Mouse (Mus musculus) forebrain, embryonic 13.5 days (tissue): Measurements from ENCODE around the gene Dclre1a. TPM values are rescaled to one million over a fixed set of nuclear protein-coding genes. Genes with fewer than 3 reads are reported as not detected.
A peak's percentile ranks its signal among the peaks of the same experiment; 100 is the strongest.

ENCODE experiments used
- ATAC-seq: fragments of 200-750 bp; cut with Nextera tagmentation; 2 replicates; pipeline ENCODE4 v1.8.0; 2017
- H3K27ac ChIP-seq: fragments of 300-500 bp; sonication (generic); 2 replicates; pipeline ENCODE4 v1.5.1; 2015; ENCODE audit warnings: inconsistent platforms, mild to moderate bottlenecking, moderate library complexity
- H3K27me3 ChIP-seq: fragments of 300-500 bp; sonication (generic); 2 replicates; pipeline ENCODE4 v1.6.1; 2015; ENCODE audit warnings: mild to moderate bottlenecking, inconsistent platforms
- H3K36me3 ChIP-seq: fragments of 300-500 bp; sonication (generic); 2 replicates; pipeline ENCODE4 v1.6.1; 2015; ENCODE audit warnings: mild to moderate bottlenecking, inconsistent platforms; ENCODE audit not compliant: poor library complexity, severe bottlenecking
- H3K4me1 ChIP-seq: fragments of 300-500 bp; sonication (generic); 2 replicates; pipeline ENCODE4 v1.6.1; 2015; ENCODE audit warnings: inconsistent platforms
- H3K4me2 ChIP-seq: fragments of 300-500 bp; sonication (generic); 2 replicates; pipeline ENCODE4 v1.6.1; 2015; ENCODE audit warnings: inconsistent platforms, mild to moderate bottlenecking, moderate library complexity
- H3K4me3 ChIP-seq: fragments of 300-500 bp; sonication (generic); 2 replicates; pipeline ENCODE4 v1.5.1; 2015; ENCODE audit warnings: mild to moderate bottlenecking, inconsistent platforms
- H3K9ac ChIP-seq: fragments of 300-500 bp; sonication (generic); 2 replicates; pipeline ENCODE4 v1.6.1; 2015; ENCODE audit warnings: mild to moderate bottlenecking, inconsistent platforms
- H3K9me3 ChIP-seq: fragments of 300-500 bp; sonication (generic); replicated peaks from 2 replicates; pipeline ENCODE4 v1.6.1; 2016; ENCODE audit warnings: inconsistent platforms
- WGBS: fragments of 180-500 bp; shearing (Covaris S2); methylation state at CpG from one replicate; pipeline ENCODE4 v1.1.7; 2015; 5-methylcytosine and 5-hydroxymethylcytosine counted together
- polyA plus RNA-seq: library from polyadenylated mRNA; unstranded; fragments of >200 nt; fragmentation: Nextera tagmentation; extraction: Ambion mirVana; gene quantifications from 2 replicates; pipeline ENCODE4 v1.2.1, GENCODE M21; 2015

The Dclre1a gene
- polyA plus RNA-seq, 1 experiment from 2014 or later = 13.9 TPM

- Histone ChIP-seq H3K9ac (no peak overlapping the region), H3K27me3 (no peaks in the 10 kb centered on the region), H3K27ac (no peak overlapping the region), H3K4me3 (no peak overlapping the region), H3K4me1 (0 out of 2 replicates have a peak, but pooled peaks cover 3% of the 10 kb centered on the region), H3K4me2 (no peak overlapping the region), H3K36me3 (peaks cover 29% of the 10 kb centered on the region), H3K9me3 (no peaks in the 10 kb centered on the region)
- no peak for ATAC-seq
- WGBS = 83% methylated on average over 2 of the region's 2 CpGs
Measured at GRCm38 (mm10) chr19:56571234-56571633, 23.2 kb upstream of the Dclre1a start.

DNA sequence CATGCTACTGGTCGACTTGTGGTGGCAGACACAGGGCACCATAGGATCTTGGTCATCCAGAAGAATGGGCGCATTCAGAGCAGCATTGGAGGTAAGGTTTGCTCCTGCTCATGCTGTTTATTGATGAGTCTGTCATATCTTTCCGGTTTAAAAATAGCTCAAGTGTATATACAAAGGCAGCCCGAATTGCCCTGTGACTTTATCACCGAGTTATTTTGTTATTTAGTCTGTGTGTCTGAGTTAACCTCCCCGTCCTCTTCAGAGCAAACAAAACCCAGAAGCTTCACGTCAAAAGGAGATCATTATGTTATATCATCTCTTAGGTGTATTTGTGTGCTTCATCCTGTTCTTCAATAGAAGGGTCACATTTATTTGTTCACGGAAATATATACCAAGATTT is 22.8 kb upstream of the Dclre1a start:
- H3K36me3 ChIP-seq = peaks cover 24% of the 10 kb centered on the region
- H3K4me2 ChIP-seq = no peak overlapping the region
- no peak overlapping the region for H3K9ac ChIP-seq
- ATAC-seq = no peak
- no peak overlapping the region for H3K4me3 ChIP-seq
- 93% methylated on average over 8 of the region's 8 CpGs for WGBS
- H3K27ac ChIP-seq = no peak overlapping the region
- no peaks in the 10 kb centered on the region for H3K27me3 ChIP-seq
- H3K9me3 ChIP-seq = no peaks in the 10 kb centered on the region
- 0 out of 2 replicates have a peak, but pooled peaks cover 3% of the 10 kb centered on the region for H3K4me1 ChIP-seq

- 0 out of 2 replicates have a peak, but pooled peaks cover 3% of the 10 kb centered on the region for H3K4me1 ChIP-seq
- H3K36me3 ChIP-seq = peaks cover 13% of the 10 kb centered on the region
- no peaks in the 10 kb centered on the region for H3K9me3 ChIP-seq
- 88% methylated on average over 6 of the region's 6 CpGs for WGBS
- H3K9ac ChIP-seq = no peak overlapping the region
- no peak for ATAC-seq
- no peak overlapping the region for H3K27ac ChIP-seq
- no peak overlapping the region for H3K4me2 ChIP-seq
- no peak overlapping the region for H3K4me3 ChIP-seq
- H3K27me3 ChIP-seq = no peaks in the 10 kb centered on the region
Measured at GRCm38 (mm10) chr19:56566940-56567339, 18.9 kb upstream of the Dclre1a start.

GRCm38 (mm10) chr19:56566041-56566440 is 18.0 kb upstream of the Dclre1a start:
- 0 out of 2 replicates have a peak overlapping the region, but pooled peaks have one; percentile 6 for H3K27ac ChIP-seq
- ATAC-seq = no peak
- 95% methylated on average over 4 of the region's 4 CpGs for WGBS

DNA sequence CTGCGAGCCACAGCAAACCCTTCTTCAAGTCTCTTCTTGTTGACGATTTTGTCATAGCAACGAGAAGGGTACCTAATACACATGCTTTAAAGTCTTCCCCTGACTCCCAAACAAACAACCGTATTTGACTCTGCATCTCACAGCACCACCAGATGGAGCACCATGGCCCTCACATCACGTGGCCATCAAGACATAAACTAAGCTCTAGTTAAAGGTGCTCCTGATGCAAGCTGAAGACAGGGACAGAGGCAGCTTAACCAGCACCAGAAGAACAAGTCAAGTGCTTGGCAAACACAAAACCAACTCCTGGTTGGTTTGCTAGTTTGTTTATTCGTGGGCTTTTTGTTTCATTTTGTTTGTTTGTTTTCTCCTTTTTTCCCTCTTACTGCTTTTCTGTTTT is 17.3 kb upstream of the Dclre1a start:
- Histone ChIP-seq H3K27me3 (no peaks in the 10 kb centered on the region), H3K9ac (no peak overlapping the region), H3K4me3 (no peak overlapping the region), H3K27ac (no peak overlapping the region), H3K4me1 (0 out of 2 replicates have a peak, but pooled peaks cover 3% of the 10 kb centered on the region), H3K36me3 (peaks cover 1% of the 10 kb centered on the region; the same call in 1 of the 2 replicates), H3K9me3 (no peaks in the 10 kb centered on the region), H3K4me2 (no peak overlapping the region)
- 76% methylated on average over 6 of the region's 6 CpGs for WGBS
- no peak for ATAC-seq

More at GRCm38 (mm10) chr19:56566041-56566440, 18.0 kb upstream of the Dclre1a start:
- Histone ChIP-seq H3K36me3 (peaks cover 7% of the 10 kb centered on the region; the same call in 1 of the 2 replicates), H3K4me3 (no peak overlapping the region), H3K27me3 (no peaks in the 10 kb centered on the region), H3K4me2 (no peak overlapping the region), H3K9ac (no peak overlapping the region), H3K9me3 (no peaks in the 10 kb centered on the region), H3K4me1 (0 out of 2 replicates have a peak, but pooled peaks cover 3% of the 10 kb centered on the region)

DNA sequence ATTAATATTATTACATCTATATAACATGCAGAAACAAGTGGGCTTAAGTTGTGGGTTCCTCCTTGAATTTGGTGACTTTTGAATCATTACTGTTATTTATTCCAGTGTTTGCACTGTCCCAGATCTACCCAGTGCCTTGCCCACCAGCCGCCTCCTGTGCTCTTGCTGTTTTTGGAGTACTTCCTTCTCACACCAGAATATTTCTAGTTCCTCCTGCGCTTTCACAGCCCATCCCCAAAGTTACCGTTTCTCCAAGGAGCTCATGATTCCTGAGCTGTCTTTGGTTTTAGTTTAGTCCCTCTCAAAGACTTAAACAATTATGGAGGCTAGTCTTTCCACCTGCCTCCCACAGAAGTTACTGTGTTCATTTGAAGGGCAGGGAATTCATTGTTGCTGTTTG is 15.4 kb upstream of the Dclre1a start:
- H3K27me3 ChIP-seq = no peaks in the 10 kb centered on the region
- no peak overlapping the region for H3K4me3 ChIP-seq
- H3K36me3 ChIP-seq = peaks cover 13% of the 10 kb centered on the region; the same call in 1 of the 2 replicates
- 92% methylated on average over 3 of the region's 3 CpGs for WGBS
- H3K9me3 ChIP-seq = no peaks in the 10 kb centered on the region
- H3K4me1 ChIP-seq = 0 out of 2 replicates have a peak, but pooled peaks cover 3% of the 10 kb centered on the region
- ATAC-seq = no peak
- H3K9ac ChIP-seq = no peak overlapping the region
- H3K4me2 ChIP-seq = no peak overlapping the region
- no peak overlapping the region for H3K27ac ChIP-seq

DNA sequence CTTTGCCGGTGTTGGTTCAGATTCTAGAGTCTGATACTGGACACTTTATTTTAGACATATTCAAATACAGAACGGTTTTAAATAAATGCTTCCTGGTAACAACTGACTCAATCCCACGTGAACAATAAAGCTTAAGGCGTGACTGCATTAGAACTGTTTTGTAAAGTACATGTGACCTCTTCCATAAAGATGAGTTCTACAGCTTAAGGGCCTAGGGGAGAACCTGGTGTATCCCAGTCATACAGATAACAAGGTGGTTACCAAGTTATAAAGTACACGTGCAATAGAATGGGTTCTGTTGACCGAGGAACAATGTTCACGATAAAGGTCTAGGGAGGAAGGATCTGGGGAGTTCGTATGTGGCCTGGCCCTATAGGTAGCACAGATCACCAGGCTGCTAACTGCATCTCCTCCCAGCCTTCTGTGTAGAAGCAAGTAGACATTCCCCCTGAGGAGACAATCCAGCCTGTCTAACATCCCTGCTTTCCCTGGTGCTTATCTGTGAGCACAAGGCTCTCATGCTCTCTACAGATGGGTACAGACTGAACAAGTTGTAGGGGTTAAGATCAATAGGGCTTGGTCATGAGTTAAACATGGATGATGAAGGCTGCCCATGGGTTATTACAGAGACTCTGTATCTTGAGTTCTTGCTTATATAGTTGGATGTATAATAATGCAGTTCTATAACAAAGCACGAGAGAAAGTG is 14.6 kb upstream of the Dclre1a start:
- no peak overlapping the region for H3K4me2 ChIP-seq
- ATAC-seq = no peak
- H3K27ac ChIP-seq = no peak overlapping the region
- H3K36me3 ChIP-seq = peaks cover 15% of the 10 kb centered on the region; the same call in 1 of the 2 replicates
- H3K4me1 ChIP-seq = 0 out of 2 replicates have a peak, but pooled peaks cover 3% of the 10 kb centered on the region
- no peaks in the 10 kb centered on the region for H3K27me3 ChIP-seq
- no peaks in the 10 kb centered on the region for H3K9me3 ChIP-seq
- 93% methylated on average over 9 of the region's 9 CpGs for WGBS
- no peak overlapping the region for H3K9ac ChIP-seq
- H3K4me3 ChIP-seq = no peak overlapping the region

DNA sequence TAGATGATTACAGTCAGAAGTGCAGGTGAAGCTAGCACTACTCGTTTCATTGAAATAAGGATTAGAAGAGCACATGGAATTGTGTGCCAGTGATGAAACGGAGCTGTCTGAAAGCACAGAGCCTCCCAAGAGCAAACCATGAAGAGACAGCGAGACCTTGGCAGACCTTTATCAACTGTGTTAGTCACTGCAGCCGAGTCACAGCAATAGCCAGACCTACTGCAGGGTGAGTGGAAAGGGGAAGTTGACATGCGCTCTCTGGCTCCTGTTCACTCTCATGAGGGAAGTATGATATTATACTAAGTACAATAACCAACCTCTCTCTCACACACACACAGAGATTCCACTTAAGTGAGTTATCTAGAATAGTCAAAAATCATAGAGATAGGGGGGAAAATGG is 8.0 kb upstream of the Dclre1a start:
- Histone ChIP-seq H3K27ac (no peak overlapping the region), H3K9me3 (no peaks in the 10 kb centered on the region), H3K27me3 (no peaks in the 10 kb centered on the region), H3K4me1 (0 out of 2 replicates have a peak, but pooled peaks cover under 1% of the 10 kb centered on the region), H3K36me3 (peaks cover 55% of the 10 kb centered on the region), H3K4me3 (no peak overlapping the region), H3K9ac (no peak overlapping the region), H3K4me2 (no peak overlapping the region)
- ATAC-seq = no peak
- 88% methylated on average over 5 of the region's 5 CpGs for WGBS

- no peaks in the 10 kb centered on the region for H3K27me3 ChIP-seq
- WGBS = 97% methylated on average over 3 of the region's 3 CpGs
- no peak for ATAC-seq
- H3K4me2 ChIP-seq = no peak overlapping the region
- H3K4me3 ChIP-seq = no peak overlapping the region
- peaks cover 19% of the 10 kb centered on the region for H3K4me1 ChIP-seq
- peaks cover 41% of the 10 kb centered on the region for H3K36me3 ChIP-seq
- no peaks in the 10 kb centered on the region for H3K9me3 ChIP-seq
- H3K27ac ChIP-seq = no peak overlapping the region
- H3K9ac ChIP-seq = no peak overlapping the region
Measured at GRCm38 (mm10) chr19:56553177-56553576, 5.2 kb upstream of the Dclre1a start.

DNA sequence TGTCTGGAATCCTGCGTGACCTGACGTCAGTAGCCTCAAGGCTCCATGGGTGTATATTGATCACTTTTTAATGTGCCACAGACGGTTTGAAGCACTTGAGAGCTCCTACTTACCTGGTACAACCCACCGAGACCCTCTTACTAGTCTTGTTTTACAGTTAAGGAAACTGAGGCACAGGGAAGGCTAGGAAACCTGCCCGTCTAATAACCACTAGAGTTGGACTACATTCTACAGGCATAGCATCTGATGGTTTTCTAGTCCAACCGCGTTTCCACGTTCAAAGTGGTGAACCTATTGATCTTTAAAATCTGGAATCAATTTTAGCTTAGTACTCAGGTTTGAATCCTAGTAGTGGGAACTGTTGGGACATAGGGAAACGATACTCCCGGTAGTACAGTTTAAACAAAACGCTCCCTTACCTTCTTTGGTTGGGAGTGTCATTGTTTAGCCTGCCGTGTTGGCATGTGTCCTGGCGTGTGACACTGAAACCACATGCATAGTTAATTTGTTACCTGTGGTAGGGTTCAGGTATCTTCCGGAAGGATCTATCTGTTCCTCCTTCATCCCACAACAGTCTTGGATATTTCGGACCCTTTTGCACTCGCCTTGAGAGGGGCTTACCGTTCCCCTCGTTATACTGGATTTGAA is 1.1 kb upstream of the Dclre1a start:
- ATAC-seq = no peak

DNA sequence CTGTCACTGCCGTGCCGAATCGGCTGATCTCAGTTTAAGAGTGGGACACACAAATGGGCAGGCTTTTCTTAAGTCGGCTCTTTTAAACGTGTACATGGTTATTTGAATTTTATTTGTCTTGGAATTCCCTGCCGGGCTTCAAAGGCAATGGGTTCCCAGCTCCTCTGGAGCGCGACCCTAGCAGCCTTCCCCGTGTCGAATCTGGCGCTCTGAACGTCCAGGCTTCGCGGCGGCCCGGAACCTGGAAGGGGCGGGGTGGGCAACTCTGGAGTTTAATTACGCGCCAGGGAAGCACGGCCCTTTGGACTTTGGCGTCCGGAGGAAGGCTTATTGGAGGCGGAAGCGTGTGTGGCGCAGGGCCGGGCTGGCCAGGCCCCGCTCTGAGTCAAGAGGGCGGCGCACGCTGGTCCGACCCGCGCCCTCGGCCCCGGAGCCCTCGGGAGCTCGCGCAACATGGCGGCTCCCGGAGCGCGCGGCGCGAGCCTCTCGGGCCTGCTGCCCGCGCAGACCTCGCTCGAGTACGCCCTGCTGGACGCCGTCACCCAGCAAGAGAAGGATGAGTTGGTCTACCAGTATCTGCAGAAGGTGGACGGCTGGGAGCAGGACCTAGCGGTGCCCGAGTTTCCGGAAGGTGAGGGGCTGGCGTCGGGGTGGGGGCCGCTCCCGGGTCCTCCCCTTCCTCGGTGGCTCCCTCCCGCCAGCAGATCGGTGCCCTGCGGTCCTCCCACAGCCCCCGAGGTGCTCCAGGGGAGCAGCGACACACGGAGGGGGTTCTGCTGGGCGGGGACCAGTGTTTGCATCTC is 409 bp upstream of the Dclre1a start, which contains the start of gene Nhlrc2:
Nhlrc2 (plus strand) TSS at position 32 of the 803 bp plus-strand sequence.
- H3K36me3 ChIP-seq = peaks cover 30% of the 10 kb centered on the region
- peak within 1 kb of the TSS; percentile 96 for H3K9ac ChIP-seq
- H3K4me3 ChIP-seq = peak within 1 kb of the TSS; percentile 94
- under 1% methylated on average over 64 of the region's 69 CpGs for WGBS
- no peaks in the 10 kb centered on the region for H3K27me3 ChIP-seq
- H3K9me3 ChIP-seq = no peaks in the 10 kb centered on the region
- H3K4me1 ChIP-seq = peaks cover 25% of the 10 kb centered on the region
- H3K4me2 ChIP-seq = peak within 1 kb of the TSS; percentile 73
- H3K27ac ChIP-seq = peak within 1 kb of the TSS; percentile 94
- peak; percentile 84 for ATAC-seq

More for the DNA sequence above, 1.1 kb upstream of the Dclre1a start:
- no peaks in the 10 kb centered on the region for H3K27me3 ChIP-seq
- 25% methylated on average over 18 of the region's 18 CpGs for WGBS
- peak overlapping the region; percentile 96 for H3K9ac ChIP-seq
- peaks cover 31% of the 10 kb centered on the region for H3K36me3 ChIP-seq
- peak overlapping the region; percentile 94 for H3K4me3 ChIP-seq
- H3K4me1 ChIP-seq = peaks cover 25% of the 10 kb centered on the region
- peak overlapping the region; percentile 73 for H3K4me2 ChIP-seq
- H3K9me3 ChIP-seq = no peaks in the 10 kb centered on the region
- H3K27ac ChIP-seq = peak overlapping the region; percentile 94; the same call in 1 of the 2 replicates
